Mouse (Mus musculus) liver, embryonic 13.5 days (tissue): ENCODE data around the gene Fam193a. TPM values are rescaled to one million over a fixed set of nuclear protein-coding genes. Genes with fewer than 3 reads are reported as not detected.

Experiments
- ATAC-seq: fragments of 200-750 bp; cut with Nextera tagmentation; 2 replicates; pipeline ENCODE4 v1.8.0; 2017; ENCODE audit warnings: low read depth, mild to moderate bottlenecking, moderate number of reproducible peaks, moderate library complexity
- DNase-seq: peaks from one replicate; pipeline ENCODE4 v3.0.0; 2022
- H3K27ac ChIP-seq: fragments of 300-500 bp; sonication (generic); 2 replicates; pipeline ENCODE4 v1.5.1; 2015; ENCODE audit warnings: moderate library complexity, mild to moderate bottlenecking, inconsistent platforms
- H3K27me3 ChIP-seq: fragments of 300-500 bp; sonication (generic); 2 replicates; pipeline ENCODE4 v1.6.1; 2015; ENCODE audit warnings: mild to moderate bottlenecking, inconsistent platforms
- H3K36me3 ChIP-seq: fragments of 300-500 bp; sonication (generic); 2 replicates; pipeline ENCODE4 v1.6.1; 2015; ENCODE audit warnings: mild to moderate bottlenecking, inconsistent platforms
- H3K4me1 ChIP-seq: fragments of 300-500 bp; sonication (generic); replicated peaks from 2 replicates; pipeline ENCODE4 v1.6.1; 2015; ENCODE audit warnings: inconsistent platforms
- H3K4me2 ChIP-seq: fragments of 300-500 bp; sonication (generic); 2 replicates; pipeline ENCODE4 v1.6.1; 2015; ENCODE audit warnings: inconsistent platforms, mild to moderate bottlenecking, moderate library complexity
- H3K4me3 ChIP-seq: fragments of 300-500 bp; sonication (generic); replicated peaks from 2 replicates; pipeline ENCODE4 v1.5.1; 2015; ENCODE audit warnings: mild to moderate bottlenecking, inconsistent platforms
- H3K9ac ChIP-seq: fragments of 300-500 bp; sonication (generic); 2 replicates; pipeline ENCODE4 v1.6.1; 2015; ENCODE audit warnings: mild to moderate bottlenecking, inconsistent platforms
- H3K9me3 ChIP-seq: fragments of 300-500 bp; sonication (generic); replicated peaks from 2 replicates; pipeline ENCODE4 v1.6.1; 2016; ENCODE audit warnings: inconsistent platforms
- WGBS: fragments of 180-500 bp; shearing (Covaris S2); methylation state at CpG from one replicate; pipeline ENCODE4 v1.1.7; 2015; ENCODE audit not compliant: insufficient replicate concordance; 5-methylcytosine and 5-hydroxymethylcytosine counted together
- polyA plus RNA-seq: library from polyadenylated mRNA; unstranded; fragments of >200 nt; fragmentation: Nextera tagmentation; extraction: Ambion mirVana; gene quantifications from 2 replicates; pipeline ENCODE4 v1.2.1, GENCODE M21; 2015

Fam193a gene
- polyA plus RNA-seq, 1 experiment from 2014 or later, result 3.8 TPM

DNA sequence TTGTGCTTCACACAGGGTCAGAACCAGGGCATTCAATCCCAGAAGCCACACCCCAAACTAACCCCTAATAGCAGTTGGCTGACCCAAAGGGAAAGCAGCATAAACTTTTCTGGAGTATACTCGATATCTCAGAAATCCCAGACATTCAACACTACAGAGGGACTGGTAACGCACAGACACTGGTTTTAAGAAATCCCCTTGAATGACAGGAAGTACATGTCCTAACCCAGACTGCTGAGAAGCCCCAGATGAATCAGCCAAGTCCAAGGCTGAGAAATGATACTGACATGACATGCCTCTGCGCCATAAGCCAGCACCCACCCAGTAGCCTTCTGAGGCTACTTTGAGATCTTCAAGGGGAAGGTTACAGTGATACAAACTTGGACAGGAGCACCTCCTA lies 131.9 kb downstream of the Fam193a start:
- ATAC-seq, result no peak

DNA sequence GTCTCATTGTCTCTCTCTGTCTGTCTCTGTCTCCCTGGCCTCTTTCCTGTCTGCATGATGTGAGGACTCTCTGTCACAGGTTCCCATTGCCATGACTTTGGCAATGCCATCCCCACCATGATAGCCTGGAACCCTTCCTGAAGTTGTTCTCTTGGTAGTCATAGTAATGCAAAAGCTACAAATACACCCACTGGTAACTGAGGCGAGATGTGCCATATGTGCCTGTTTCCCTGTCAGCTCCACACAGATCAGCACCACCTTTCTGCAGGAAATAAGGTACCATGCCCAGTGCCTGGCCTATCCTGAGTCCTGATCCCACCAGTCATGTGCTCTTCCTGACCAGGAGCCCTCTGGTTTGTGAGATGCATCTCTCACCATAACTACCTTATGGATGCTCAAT lies 132.7 kb downstream of the Fam193a start:
- ATAC-seq (0 out of 2 replicates have a peak, but pooled peaks have one; percentile 7), DNase-seq (no peak)
- Histone ChIP-seq H3K4me2 (no peak overlapping the region), H3K27ac (no peak overlapping the region), H3K4me3 (no peak overlapping the region), H3K27me3 (no peaks in the 10 kb centered on the region), H3K36me3 (0 out of 2 replicates have a peak, but pooled peaks cover 20% of the 10 kb centered on the region), H3K9ac (no peak overlapping the region), H3K9me3 (no peaks in the 10 kb centered on the region), H3K4me1 (peaks cover 2% of the 10 kb centered on the region; the same call in 1 of the 2 replicates)
- WGBS, result 78% methylated on average over 1 of the region's 1 CpGs

More for the DNA sequence above, 131.9 kb downstream of the Fam193a start:
- H3K9me3 ChIP-seq, result no peaks in the 10 kb centered on the region
- H3K36me3 ChIP-seq, result peaks cover 22% of the 10 kb centered on the region; the same call in 1 of the 2 replicates
- H3K27ac ChIP-seq, result no peak overlapping the region
- no peak overlapping the region for H3K4me2 ChIP-seq
- H3K27me3 ChIP-seq, result no peaks in the 10 kb centered on the region
- no peak for DNase-seq
- peaks cover 6% of the 10 kb centered on the region for H3K4me1 ChIP-seq
- WGBS, result 72% methylated on average over 3 of the region's 3 CpGs
- no peak overlapping the region for H3K9ac ChIP-seq
- H3K4me3 ChIP-seq, result no peak overlapping the region

DNA sequence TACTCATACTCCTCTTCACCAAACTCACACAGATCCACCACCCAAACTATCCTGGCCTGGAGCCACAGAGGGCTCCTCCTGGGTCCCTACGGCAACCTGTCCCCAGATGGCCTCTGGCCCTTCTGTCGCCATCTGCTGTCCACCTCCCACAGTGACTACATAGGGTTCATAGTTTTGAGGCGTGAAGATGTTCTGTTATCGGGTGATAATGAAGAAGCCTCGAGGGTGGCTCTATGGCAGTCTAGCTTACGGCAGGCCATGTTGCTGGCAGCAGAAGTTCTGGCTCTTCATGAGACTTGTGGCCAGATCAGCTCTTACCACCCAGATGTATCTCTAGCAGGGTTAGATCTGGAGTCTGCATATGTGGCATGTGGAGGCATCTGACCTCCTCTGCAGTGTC lies 133.1 kb downstream of the Fam193a start:
- no peak for DNase-seq
- WGBS, result 64% methylated on average over 6 of the region's 6 CpGs

DNA sequence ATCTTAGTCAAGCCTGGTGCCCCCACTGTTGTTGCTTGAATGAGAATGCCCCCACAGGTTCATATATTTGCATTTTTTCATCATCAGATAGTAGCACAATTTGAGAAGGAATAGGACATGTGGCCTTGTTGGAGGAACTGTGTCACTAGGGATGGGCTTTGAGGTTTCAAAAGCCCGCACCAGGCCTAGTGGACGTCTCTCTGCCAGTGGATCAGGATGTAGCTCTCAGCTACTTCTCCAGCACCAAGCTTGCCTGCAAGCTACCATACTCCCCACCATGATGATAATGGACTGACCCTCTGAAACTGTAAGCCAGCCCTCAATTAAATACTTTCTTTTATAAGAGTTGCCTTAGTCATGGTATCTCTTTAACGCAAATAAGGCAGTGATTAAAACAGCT lies 142.8 kb downstream of the Fam193a start:
- Histone ChIP-seq H3K27me3 (no peaks in the 10 kb centered on the region), H3K4me1 (peaks cover 23% of the 10 kb centered on the region)
- WGBS, result 89% methylated on average over 3 of the region's 3 CpGs

More for the DNA sequence above, 133.1 kb downstream of the Fam193a start:
- peak; percentile 34; the same call in 1 of the 2 replicates for ATAC-seq
- no peaks in the 10 kb centered on the region for H3K4me1 ChIP-seq
- H3K4me2 ChIP-seq, result no peak overlapping the region
- H3K27me3 ChIP-seq, result no peaks in the 10 kb centered on the region
- no peaks in the 10 kb centered on the region for H3K9me3 ChIP-seq
- H3K4me3 ChIP-seq, result no peak overlapping the region
- no peak overlapping the region for H3K27ac ChIP-seq
- 0 out of 2 replicates have a peak, but pooled peaks cover 20% of the 10 kb centered on the region for H3K36me3 ChIP-seq
- H3K9ac ChIP-seq, result no peak overlapping the region

DNA sequence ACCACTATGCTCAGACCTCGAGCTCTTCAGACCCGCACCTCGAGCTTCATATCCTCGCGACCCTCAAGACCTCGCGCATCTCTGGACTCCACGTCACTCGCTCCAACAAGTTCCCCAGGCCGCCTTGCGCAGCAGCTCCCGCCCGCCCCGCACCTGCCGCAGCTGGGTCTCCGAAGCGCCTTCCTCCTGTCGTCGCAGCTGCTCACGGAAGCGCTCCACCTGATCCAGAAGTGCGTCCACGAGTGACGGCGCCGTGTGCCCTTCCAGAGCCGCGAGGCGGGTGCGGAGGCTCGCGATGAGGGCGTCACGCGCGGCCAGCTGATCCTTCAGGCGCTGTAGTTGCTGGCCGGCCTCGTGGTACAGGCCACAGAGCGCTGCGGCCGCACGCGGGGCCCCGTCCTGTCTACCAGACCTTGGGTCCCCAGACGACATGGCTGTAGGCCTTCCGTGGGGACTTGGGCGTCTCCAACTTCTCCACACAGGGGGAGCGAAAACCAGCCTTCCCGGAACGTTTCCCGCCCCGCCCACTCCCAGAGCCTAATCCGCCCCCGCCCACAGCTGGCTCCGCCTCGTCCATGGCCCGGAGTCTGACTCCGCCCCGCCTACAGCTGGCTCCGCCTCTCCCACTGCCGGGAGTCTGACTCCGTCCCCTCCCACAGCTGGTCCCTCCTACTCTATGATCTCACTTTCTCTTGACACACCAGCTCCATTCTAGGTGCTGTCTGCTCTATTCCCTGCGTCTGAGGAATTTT lies 143.9 kb downstream of the Fam193a start, which contains the start of gene Tnip2:
Gene Tnip2 (minus strand): TSS at position 526 of the 752 bp plus-strand sequence.
- Histone ChIP-seq H3K9me3 (no peaks in the 10 kb centered on the region), H3K4me2 (peak within 1 kb of the TSS; percentile 100), H3K36me3 (no peaks in the 10 kb centered on the region), H3K27ac (peak within 1 kb of the TSS; percentile 69), H3K9ac (peak within 1 kb of the TSS; percentile 90), H3K4me3 (peak within 1 kb of the TSS; percentile 82), H3K4me1 (peaks cover 31% of the 10 kb centered on the region), H3K27me3 (no peaks in the 10 kb centered on the region)
- WGBS, result under 1% methylated on average over 64 of the region's 64 CpGs
- peak; percentile 92 for ATAC-seq
- DNase-seq, result peak; percentile 96

More for the DNA sequence above, 142.8 kb downstream of the Fam193a start:
- H3K9ac ChIP-seq, result no peak overlapping the region
- H3K36me3 ChIP-seq, result no peaks in the 10 kb centered on the region
- peak overlapping the region; percentile 100 for H3K4me2 ChIP-seq
- peak overlapping the region; percentile 82; the same call in 1 of the 2 replicates for H3K4me3 ChIP-seq
- ATAC-seq (no peak), DNase-seq (no peak)
- no peaks in the 10 kb centered on the region for H3K9me3 ChIP-seq
- no peak overlapping the region for H3K27ac ChIP-seq

DNA sequence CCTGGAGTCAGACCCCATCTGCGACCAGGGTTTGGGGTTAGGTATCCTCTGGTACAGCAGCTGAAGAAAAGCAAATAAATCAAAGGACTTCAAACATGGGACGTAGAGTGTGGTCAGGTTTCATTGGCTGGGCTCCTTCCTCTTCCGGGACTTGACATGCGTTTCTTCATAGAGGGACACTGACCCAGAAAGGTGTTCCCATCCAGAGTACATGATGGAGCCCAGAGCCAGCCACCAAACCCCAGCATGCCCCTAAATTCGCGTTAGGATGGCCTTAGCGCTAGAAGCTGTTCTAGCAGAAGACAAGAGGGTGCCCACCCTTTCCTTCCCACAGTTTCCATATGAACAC lies 144.5 kb downstream of the Fam193a start:
- WGBS, result 10% methylated on average over 7 of the region's 7 CpGs

DNA sequence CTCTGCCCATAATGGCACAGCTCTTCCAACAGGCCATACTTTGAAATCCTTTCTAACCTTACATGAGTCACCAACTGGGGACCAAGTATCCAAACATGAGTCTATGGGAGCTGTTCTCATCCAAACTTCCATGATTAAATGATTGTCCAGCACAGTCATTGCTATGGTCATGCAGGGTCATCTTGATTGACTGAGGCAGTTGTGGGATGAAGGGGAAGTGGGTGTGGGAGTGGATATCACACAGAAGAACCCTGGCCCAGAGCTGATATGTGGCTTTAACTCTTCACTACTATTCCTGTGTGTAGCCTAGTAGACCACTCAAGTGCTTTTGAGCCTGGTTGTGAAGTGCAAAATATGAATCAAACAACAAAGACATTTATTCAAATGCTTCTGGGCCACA lies 145.4 kb downstream of the Fam193a start:
- ATAC-seq, result no peak
- no peak for DNase-seq
- H3K4me1 ChIP-seq, result peaks cover 34% of the 10 kb centered on the region
- no peak overlapping the region for H3K4me2 ChIP-seq
- H3K27me3 ChIP-seq, result no peaks in the 10 kb centered on the region
- H3K4me3 ChIP-seq, result no peak overlapping the region
- H3K9ac ChIP-seq, result no peak overlapping the region
- no peaks in the 10 kb centered on the region for H3K36me3 ChIP-seq
- no peaks in the 10 kb centered on the region for H3K9me3 ChIP-seq
- H3K27ac ChIP-seq, result no peak overlapping the region

More for the DNA sequence above, 144.5 kb downstream of the Fam193a start:
- Histone ChIP-seq H3K36me3 (no peaks in the 10 kb centered on the region), H3K4me3 (peak overlapping the region; percentile 82), H3K27ac (no peak overlapping the region), H3K4me2 (peak overlapping the region; percentile 100), H3K9ac (peak overlapping the region; percentile 60), H3K27me3 (no peaks in the 10 kb centered on the region), H3K4me1 (peaks cover 31% of the 10 kb centered on the region), H3K9me3 (no peaks in the 10 kb centered on the region)
- ATAC-seq (peak; percentile 35), DNase-seq (no peak)

DNA sequence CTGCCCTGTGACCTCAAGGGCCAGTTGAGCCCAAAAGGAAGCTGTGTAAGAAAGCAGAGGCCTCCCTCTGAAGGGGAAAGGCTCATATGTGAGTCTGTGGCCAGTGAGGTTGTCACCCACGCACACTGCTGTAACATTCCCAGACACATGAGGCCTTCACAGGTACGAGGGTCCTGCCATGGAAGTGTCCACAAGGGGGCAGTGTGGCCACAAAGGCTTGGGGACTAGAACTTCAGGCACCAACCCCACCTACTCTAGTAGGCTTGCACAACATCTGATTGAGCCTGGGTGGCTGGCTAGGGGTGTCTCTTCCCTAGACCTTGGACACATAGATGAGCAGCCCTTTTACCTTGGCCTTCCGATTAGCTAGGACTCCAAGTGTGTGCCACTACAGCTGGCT lies 148.2 kb downstream of the Fam193a start:
- ATAC-seq (peak; percentile 16; the same call in 1 of the 2 replicates), DNase-seq (peak; percentile 69)
- H3K27me3 ChIP-seq, result no peaks in the 10 kb centered on the region
- peaks cover 43% of the 10 kb centered on the region for H3K4me1 ChIP-seq
- no peak overlapping the region for H3K4me2 ChIP-seq
- no peaks in the 10 kb centered on the region for H3K9me3 ChIP-seq
- H3K36me3 ChIP-seq, result no peaks in the 10 kb centered on the region
- no peak overlapping the region for H3K4me3 ChIP-seq
- no peak overlapping the region for H3K27ac ChIP-seq
- no peak overlapping the region for H3K9ac ChIP-seq
- WGBS, result 10% methylated on average over 3 of the region's 3 CpGs

DNA sequence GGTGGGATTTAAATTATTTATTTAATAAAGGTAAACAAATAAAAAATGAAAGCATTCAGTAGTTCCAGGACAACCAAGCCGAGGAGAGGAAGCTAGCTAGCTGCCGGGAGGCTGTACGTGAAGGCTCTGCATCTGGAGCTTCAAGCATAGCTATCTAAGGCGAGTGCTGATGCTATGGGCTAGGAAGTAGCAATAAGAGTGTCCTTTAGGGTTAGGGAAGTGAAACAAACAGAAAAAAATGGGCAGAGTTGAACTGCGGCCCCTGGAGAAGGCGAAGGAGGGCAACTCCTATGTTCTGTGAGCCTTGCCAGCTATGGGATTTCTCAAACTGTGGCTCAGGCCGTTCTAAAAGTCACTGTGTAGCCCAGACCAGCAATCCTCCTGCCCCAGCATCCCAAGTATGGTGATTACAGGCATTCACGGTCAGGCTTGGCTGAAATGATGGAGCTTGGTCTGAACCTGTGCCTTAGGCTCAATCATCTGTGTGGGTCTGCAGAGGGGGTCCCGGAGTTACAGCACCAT lies 149.7 kb downstream of the Fam193a start:
- Histone ChIP-seq H3K4me2 (no peak overlapping the region), H3K36me3 (no peaks in the 10 kb centered on the region), H3K4me3 (no peak overlapping the region), H3K9me3 (no peaks in the 10 kb centered on the region), H3K27me3 (0 out of 2 replicates have a peak, but pooled peaks cover 3% of the 10 kb centered on the region), H3K27ac (peak overlapping the region; percentile 11; the same call in 1 of the 2 replicates), H3K4me1 (peaks cover 32% of the 10 kb centered on the region), H3K9ac (no peak overlapping the region)
- ATAC-seq (no peak), DNase-seq (no peak)
- WGBS, result 71% methylated on average over 9 of the region's 9 CpGs

DNA sequence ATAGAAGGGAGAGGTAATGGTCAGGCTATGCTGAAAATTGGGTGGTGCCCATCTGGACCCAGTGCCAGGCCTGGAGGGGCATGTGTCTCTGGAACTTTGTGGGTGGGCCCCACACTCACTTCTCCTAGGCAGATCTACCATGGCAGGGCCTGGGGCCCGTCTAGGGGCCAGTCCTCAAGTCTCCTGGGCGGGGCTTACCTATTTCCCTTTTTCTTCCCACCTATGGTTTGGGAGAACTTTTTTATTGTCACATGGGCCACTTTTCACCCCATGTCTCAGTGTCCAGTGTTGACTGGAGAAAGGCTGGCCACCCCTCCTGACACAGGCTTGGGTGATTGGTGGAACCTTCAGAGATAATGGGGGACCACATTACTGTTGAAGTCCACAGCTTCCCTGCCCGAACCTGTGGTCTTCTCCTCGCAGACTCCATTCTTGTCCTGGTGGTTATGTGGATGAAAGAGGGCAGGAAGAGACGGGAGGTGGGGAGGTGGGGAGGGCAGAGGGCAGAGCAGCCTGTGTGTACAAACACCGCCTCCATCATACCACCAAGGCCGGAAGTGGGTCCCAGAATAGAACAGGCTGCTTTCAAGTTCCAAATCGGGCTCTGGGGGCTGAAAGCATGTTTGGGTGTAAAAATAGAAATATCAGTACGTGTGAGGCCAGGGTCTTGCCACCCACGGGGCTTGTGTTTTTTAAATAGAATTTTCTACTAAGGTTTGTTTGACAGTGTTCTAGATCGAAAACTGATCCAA lies 150.9 kb downstream of the Fam193a start:
- 0 out of 2 replicates have a peak, but pooled peaks cover 5% of the 10 kb centered on the region for H3K27me3 ChIP-seq
- no peaks in the 10 kb centered on the region for H3K9me3 ChIP-seq
- H3K4me3 ChIP-seq, result no peak overlapping the region
- no peak overlapping the region for H3K4me2 ChIP-seq
- H3K27ac ChIP-seq, result peak overlapping the region; percentile 11; the same call in 1 of the 2 replicates
- no peaks in the 10 kb centered on the region for H3K36me3 ChIP-seq
- WGBS, result 22% methylated on average over 11 of the region's 11 CpGs
- ATAC-seq, result no peak; the same call in 1 of the 2 replicates
- H3K4me1 ChIP-seq, result peaks cover 31% of the 10 kb centered on the region
- DNase-seq, result no peak
- no peak overlapping the region for H3K9ac ChIP-seq

DNA sequence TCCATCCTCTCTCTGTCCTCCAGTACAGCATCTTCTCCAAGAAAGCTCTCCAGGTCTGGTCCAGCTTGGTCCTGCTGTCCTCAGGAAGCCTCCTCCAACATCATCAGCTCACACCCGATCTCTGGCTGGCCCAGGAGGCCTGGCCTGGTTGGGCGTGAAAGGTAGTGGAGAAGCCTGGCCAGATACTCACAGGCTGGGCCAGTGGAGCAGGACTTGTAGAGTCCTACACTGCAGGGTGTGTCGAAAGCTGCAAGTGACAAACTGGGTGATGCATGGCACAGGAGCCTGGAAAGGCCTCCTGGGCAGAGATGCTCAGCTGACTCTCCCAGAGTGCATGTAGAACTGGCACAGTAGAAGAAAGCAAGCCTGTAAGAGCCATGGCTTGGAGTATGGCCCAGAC lies 151.6 kb downstream of the Fam193a start:
- H3K27ac ChIP-seq, result 0 out of 2 replicates have a peak overlapping the region, but pooled peaks have one; percentile 11
- DNase-seq (no peak), ATAC-seq (no peak)
- H3K4me2 ChIP-seq, result no peak overlapping the region
- WGBS, result 58% methylated on average over 3 of the region's 3 CpGs
- peaks cover 38% of the 10 kb centered on the region for H3K4me1 ChIP-seq
- H3K9ac ChIP-seq, result 0 out of 2 replicates have a peak overlapping the region, but pooled peaks have one; percentile 17
- H3K9me3 ChIP-seq, result no peaks in the 10 kb centered on the region
- H3K27me3 ChIP-seq, result 0 out of 2 replicates have a peak, but pooled peaks cover 5% of the 10 kb centered on the region
- no peak overlapping the region for H3K4me3 ChIP-seq
- H3K36me3 ChIP-seq, result no peaks in the 10 kb centered on the region
